Mouse (Mus musculus): ENCODE measurements at regions not wholly inside any gene's neighbourhood (a gene's known extent, or its start where the extent isn't known, plus 50 kb on each side); places are given as distances from the start of the nearest gene placed in this dataset.
A peak's percentile ranks its signal among the peaks of the same experiment; 100 is the strongest.
"Not testable (repeated sequence)": the region's sequence is repeated elsewhere in the genome, so short reads cannot be mapped to it uniquely, and the experiment has no call there.

- ATAC-seq (ENCODE audit: poor library complexity, severe bottlenecking), result no peak
Observed at GRCm38 (mm10) chr13:45130516-45131249, 52.2 kb downstream of the Gm9817 start.

- no peak for ATAC-seq (ENCODE audit: poor library complexity, severe bottlenecking)
Observed at GRCm38 (mm10) chr13:45140616-45141015, 62.1 kb downstream of the Gm9817 start.

GRCm38 (mm10) chr13:45145129-45145528, 66.6 kb downstream of the Gm9817 start:
- ATAC-seq (ENCODE audit: poor library complexity, severe bottlenecking), result no peak

GRCm38 (mm10) chr13:45156223-45156622, 77.7 kb downstream of the Gm9817 start:
- 0 out of 2 replicates have a peak, but pooled peaks have one; percentile 45 for ATAC-seq (ENCODE audit: poor library complexity, severe bottlenecking)

- ATAC-seq (ENCODE audit: poor library complexity, severe bottlenecking), result peak; percentile 49
Observed at GRCm38 (mm10) chr13:45156982-45157381, 78.5 kb downstream of the Gm9817 start.

GRCm38 (mm10) chr13:45160281-45160680, 81.8 kb downstream of the Gm9817 start:
- ATAC-seq (ENCODE audit: poor library complexity, severe bottlenecking), result no peak

- no peak for ATAC-seq (ENCODE audit: poor library complexity, severe bottlenecking)
Observed at GRCm38 (mm10) chr13:45164001-45164778, 85.7 kb downstream of the Gm9817 start.

- no peak for ATAC-seq (ENCODE audit: poor library complexity, severe bottlenecking)
Observed at GRCm38 (mm10) chr13:45165159-45165558, 86.7 kb downstream of the Gm9817 start.

- no peak for ATAC-seq (ENCODE audit: poor library complexity, severe bottlenecking)
Observed at GRCm38 (mm10) chr13:45169716-45170115, 91.2 kb downstream of the Gm9817 start.

GRCm38 (mm10) chr13:45173139-45173538, 94.6 kb downstream of the Gm9817 start:
- no peak for ATAC-seq (ENCODE audit: poor library complexity, severe bottlenecking)

GRCm38 (mm10) chr13:45175711-45176205, 97.3 kb downstream of the Gm9817 start:
- not testable (repeated sequence) for ATAC-seq (ENCODE audit: poor library complexity, severe bottlenecking)

- ATAC-seq (ENCODE audit: poor library complexity, severe bottlenecking), result no peak
Observed at GRCm38 (mm10) chr13:45181529-45182230, 103.2 kb downstream of the Gm9817 start.

GRCm38 (mm10) chr13:45189389-45189788, 110.9 kb downstream of the Gm9817 start:
- ATAC-seq (ENCODE audit: poor library complexity, severe bottlenecking), result no peak

- ATAC-seq (ENCODE audit: poor library complexity, severe bottlenecking), result no peak
Observed at GRCm38 (mm10) chr13:45190151-45190550, 111.7 kb downstream of the Gm9817 start.

GRCm38 (mm10) chr13:45192079-45192478, 113.6 kb downstream of the Gm9817 start:
- ATAC-seq (ENCODE audit: poor library complexity, severe bottlenecking), result no peak

- peak; percentile 84 for ATAC-seq (ENCODE audit: poor library complexity, severe bottlenecking)
Observed at GRCm38 (mm10) chr13:45195562-45195961, 117.1 kb downstream of the Gm9817 start.

GRCm38 (mm10) chr13:45196363-45196762, 117.9 kb downstream of the Gm9817 start:
- ATAC-seq (ENCODE audit: poor library complexity, severe bottlenecking), result peak; percentile 78

- no peak for ATAC-seq (ENCODE audit: poor library complexity, severe bottlenecking)
Observed at GRCm38 (mm10) chr13:45200511-45201120, 122.1 kb downstream of the Gm9817 start.

- ATAC-seq (ENCODE audit: poor library complexity, severe bottlenecking), result no peak
Observed at GRCm38 (mm10) chr13:45204856-45205255, 126.4 kb downstream of the Gm9817 start.

- no peak for ATAC-seq (ENCODE audit: poor library complexity, severe bottlenecking)
Observed at GRCm38 (mm10) chr13:45208540-45209197, 130.2 kb downstream of the Gm9817 start.
